Mouse (Mus musculus) forebrain, embryonic 10.5 days (tissue): ENCODE data around the gene Wwp2. TPM values are rescaled to one million over a fixed set of nuclear protein-coding genes. Genes with fewer than 3 reads are reported as not detected.
A peak's percentile ranks its signal among the peaks of the same experiment; 100 is the strongest.

Source experiments
- DNase-seq: peaks from one replicate; pipeline ENCODE4 v3.0.0-alpha.2; 2017; ENCODE audit warnings: low spot score; ENCODE audit errors: extremely low spot score
- H3K27ac ChIP-seq: fragments of 300-500 bp; sonication (generic); 2 replicates; pipeline ENCODE4 v1.5.1; 2016; ENCODE audit warnings: mild to moderate bottlenecking
- H3K27me3 ChIP-seq: fragments of 300-500 bp; sonication (generic); 2 replicates; pipeline ENCODE4 v1.6.1; 2016; ENCODE audit warnings: mild to moderate bottlenecking; ENCODE audit not compliant: poor library complexity, severe bottlenecking
- H3K36me3 ChIP-seq: fragments of 300-500 bp; sonication (generic); replicated peaks from 2 replicates; pipeline ENCODE4 v1.6.1; 2016; ENCODE audit warnings: mild to moderate bottlenecking, moderate library complexity
- H3K4me1 ChIP-seq: fragments of 300-500 bp; sonication (generic); 2 replicates; pipeline ENCODE4 v1.6.1; 2016
- H3K4me3 ChIP-seq: fragments of 300-500 bp; sonication (generic); 2 replicates; pipeline ENCODE4 v1.5.1; 2016; ENCODE audit warnings: mild to moderate bottlenecking, moderate library complexity
- H3K9me3 ChIP-seq: fragments of 300-500 bp; sonication (generic); 2 replicates; pipeline ENCODE4 v1.6.1; 2016; ENCODE audit warnings: mild to moderate bottlenecking, moderate library complexity
- whole genome bisulfite sequencing: fragments of 180-500 bp; shearing (Covaris S2); methylation state at CpG from one replicate; pipeline ENCODE4 v1.1.7; 2016; 5-methylcytosine and 5-hydroxymethylcytosine counted together
- polyA plus RNA-seq: library from polyadenylated mRNA; unstranded; fragments of >200 nt; fragmentation: Nextera tagmentation; extraction: Ambion mirVana; gene quantifications from 2 replicates; pipeline ENCODE4 v1.2.1, GENCODE M21; 2016

The Wwp2 gene
- polyA plus RNA-seq, 1 experiment from 2014 or later: 57.9 TPM

DNA sequence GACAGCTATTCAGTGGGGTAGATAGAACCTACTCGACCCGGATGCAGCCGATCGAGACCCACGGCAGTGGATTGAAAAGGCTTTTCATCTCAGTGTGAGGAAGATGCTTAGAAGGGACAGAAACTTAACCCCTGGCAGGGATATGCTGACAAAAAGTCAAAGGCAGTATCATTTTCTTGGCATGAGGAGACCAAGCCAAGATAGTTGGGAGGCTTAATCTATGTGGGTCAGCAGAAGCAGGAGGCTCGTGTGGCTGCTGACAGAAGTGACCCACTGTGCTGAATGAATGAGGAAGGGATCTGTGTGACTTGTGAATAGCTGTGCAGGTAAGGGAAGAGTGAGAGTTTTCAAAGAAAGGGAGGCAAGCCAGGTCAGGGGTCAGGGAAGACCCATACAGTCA is 92.6 kb downstream of the Wwp2 start:
- WGBS: 62% methylated on average over 6 of the region's 6 CpGs
- H3K4me1 ChIP-seq: peaks cover 5% of the 10 kb centered on the region; the same call in 1 of the 2 replicates
- H3K27ac ChIP-seq: no peak overlapping the region
- H3K4me3 ChIP-seq: no peak overlapping the region
- no peaks in the 10 kb centered on the region for H3K9me3 ChIP-seq
- no peak for DNase-seq
- peaks cover 11% of the 10 kb centered on the region for H3K36me3 ChIP-seq
- no peaks in the 10 kb centered on the region for H3K27me3 ChIP-seq

DNA sequence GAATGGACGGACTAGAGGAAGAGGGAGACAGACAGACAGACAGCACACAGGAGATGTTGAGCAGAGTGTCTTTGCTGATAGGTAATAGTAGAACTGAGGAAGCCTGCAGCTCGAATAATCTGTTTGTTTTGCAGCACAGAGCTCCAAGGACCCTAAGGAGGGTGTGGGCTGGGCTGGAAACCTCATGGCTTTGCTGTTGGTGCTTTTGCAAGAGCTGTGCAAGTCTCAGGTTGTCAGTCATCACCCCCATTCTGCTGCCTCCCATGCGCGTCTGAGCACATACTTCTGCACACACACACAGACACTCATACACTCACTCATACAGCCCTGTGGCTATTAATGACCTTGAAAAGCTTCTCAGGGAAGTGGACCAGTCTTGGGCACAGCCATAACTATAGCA is 101.3 kb downstream of the Wwp2 start:
- Histone ChIP-seq H3K36me3 (peaks cover 73% of the 10 kb centered on the region), H3K9me3 (no peaks in the 10 kb centered on the region), H3K27ac (no peak overlapping the region), H3K27me3 (no peaks in the 10 kb centered on the region), H3K4me3 (no peak overlapping the region), H3K4me1 (no peaks in the 10 kb centered on the region)
- WGBS: 87% methylated on average over 4 of the region's 4 CpGs
- DNase-seq: no peak

GRCm38 (mm10) chr8:107540623-107541022 is 104.5 kb downstream of the Wwp2 start:
- Histone ChIP-seq H3K4me3 (no peak overlapping the region), H3K27ac (no peak overlapping the region), H3K4me1 (peaks cover 16% of the 10 kb centered on the region), H3K36me3 (peaks cover 54% of the 10 kb centered on the region), H3K9me3 (no peaks in the 10 kb centered on the region), H3K27me3 (no peaks in the 10 kb centered on the region)
- DNase-seq: no peak
- 91% methylated on average over 12 of the region's 12 CpGs for WGBS

- peaks cover 53% of the 10 kb centered on the region for H3K36me3 ChIP-seq
- no peak for DNase-seq
These were observed 105.2 kb downstream of the Wwp2 start for GRCm38 (mm10) chr8:107541369-107541768.

GRCm38 (mm10) chr8:107542151-107542550 is 106.0 kb downstream of the Wwp2 start:
- no peaks in the 10 kb centered on the region for H3K27me3 ChIP-seq
- H3K4me3 ChIP-seq: no peak overlapping the region
- no peak overlapping the region for H3K27ac ChIP-seq
- peaks cover 16% of the 10 kb centered on the region for H3K4me1 ChIP-seq
- no peaks in the 10 kb centered on the region for H3K9me3 ChIP-seq
- WGBS: 94% methylated on average over 3 of the region's 3 CpGs
- peaks cover 58% of the 10 kb centered on the region for H3K36me3 ChIP-seq
- DNase-seq: no peak

More at GRCm38 (mm10) chr8:107541369-107541768, 105.2 kb downstream of the Wwp2 start:
- Histone ChIP-seq H3K27me3 (no peaks in the 10 kb centered on the region), H3K4me3 (no peak overlapping the region), H3K9me3 (no peaks in the 10 kb centered on the region), H3K27ac (no peak overlapping the region), H3K4me1 (peaks cover 16% of the 10 kb centered on the region)
- 91% methylated on average over 4 of the region's 4 CpGs for WGBS

GRCm38 (mm10) chr8:107543714-107544113 is 107.5 kb downstream of the Wwp2 start:
- DNase-seq: no peak
- WGBS: 92% methylated on average over 11 of the region's 11 CpGs
- no peaks in the 10 kb centered on the region for H3K9me3 ChIP-seq
- H3K4me1 ChIP-seq: peaks cover 16% of the 10 kb centered on the region
- H3K36me3 ChIP-seq: peaks cover 57% of the 10 kb centered on the region
- H3K27me3 ChIP-seq: no peaks in the 10 kb centered on the region
- H3K27ac ChIP-seq: peak overlapping the region; percentile 77; the same call in 1 of the 2 replicates
- no peak overlapping the region for H3K4me3 ChIP-seq

DNA sequence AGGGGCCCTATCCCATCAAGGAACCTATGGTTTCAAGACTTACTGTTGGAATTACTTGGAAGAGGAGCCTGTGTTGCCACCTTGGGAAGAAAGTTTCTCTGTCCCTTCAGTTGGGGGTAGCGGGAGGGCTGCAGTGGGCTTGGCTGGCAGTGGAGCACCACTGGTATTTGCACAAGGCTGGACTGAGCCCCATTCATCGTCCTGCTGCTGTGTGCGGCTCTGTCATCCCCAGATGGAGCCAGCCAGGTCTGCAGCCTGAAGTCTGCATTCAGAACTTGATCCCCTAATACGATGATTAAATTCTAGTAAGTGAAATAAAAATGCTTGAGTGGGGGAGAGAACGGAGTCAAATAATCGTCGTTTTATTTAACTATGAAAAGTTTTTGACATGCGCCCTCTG is 108.0 kb downstream of the Wwp2 start:
- H3K36me3 ChIP-seq: peaks cover 60% of the 10 kb centered on the region
- peaks cover 16% of the 10 kb centered on the region for H3K4me1 ChIP-seq
- 88% methylated on average over 8 of the region's 8 CpGs for WGBS
- H3K27ac ChIP-seq: peak overlapping the region; percentile 77; the same call in 1 of the 2 replicates
- no peaks in the 10 kb centered on the region for H3K27me3 ChIP-seq
- no peaks in the 10 kb centered on the region for H3K9me3 ChIP-seq
- no peak for DNase-seq
- no peak overlapping the region for H3K4me3 ChIP-seq

GRCm38 (mm10) chr8:107544651-107545174 is 108.5 kb downstream of the Wwp2 start:
- no peak overlapping the region for H3K4me3 ChIP-seq
- DNase-seq: peak; percentile 26
- H3K4me1 ChIP-seq: peaks cover 16% of the 10 kb centered on the region
- 62% methylated on average over 10 of the region's 10 CpGs for WGBS
- peaks cover 65% of the 10 kb centered on the region for H3K36me3 ChIP-seq
- H3K9me3 ChIP-seq: no peaks in the 10 kb centered on the region
- peak overlapping the region; percentile 77 for H3K27ac ChIP-seq
- no peaks in the 10 kb centered on the region for H3K27me3 ChIP-seq

DNA sequence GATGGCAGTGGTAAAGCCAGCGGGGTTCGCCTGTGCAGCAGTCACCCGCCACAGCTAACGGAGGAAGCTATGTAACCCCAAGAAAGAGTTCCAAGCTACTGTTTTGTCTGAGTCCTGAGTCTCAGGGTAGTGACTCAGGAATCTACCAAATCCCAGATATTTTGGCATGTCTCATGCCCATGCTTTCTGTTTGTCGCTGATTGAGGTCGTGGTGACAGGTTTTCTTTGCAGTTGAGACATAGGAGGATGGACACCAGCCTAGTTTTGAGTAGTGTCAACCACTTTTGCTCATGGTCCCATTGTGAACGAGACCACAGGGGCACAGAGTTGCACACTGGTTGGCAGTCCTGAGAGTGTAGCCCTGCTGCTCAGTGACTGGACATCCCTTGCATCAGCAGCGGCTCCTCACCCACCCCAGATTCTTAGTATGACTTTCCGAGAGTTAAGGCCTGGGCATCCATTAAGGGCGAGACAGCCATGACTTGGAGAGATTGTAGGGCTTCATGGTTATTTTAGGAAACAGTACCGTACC is 109.5 kb downstream of the Wwp2 start:
- DNase-seq: no peak
- peaks cover 16% of the 10 kb centered on the region for H3K4me1 ChIP-seq
- H3K4me3 ChIP-seq: no peak overlapping the region
- H3K36me3 ChIP-seq: peaks cover 68% of the 10 kb centered on the region
- H3K27me3 ChIP-seq: no peaks in the 10 kb centered on the region
- no peaks in the 10 kb centered on the region for H3K9me3 ChIP-seq
- H3K27ac ChIP-seq: peak overlapping the region; percentile 77; the same call in 1 of the 2 replicates
- 96% methylated on average over 11 of the region's 11 CpGs for WGBS

DNA sequence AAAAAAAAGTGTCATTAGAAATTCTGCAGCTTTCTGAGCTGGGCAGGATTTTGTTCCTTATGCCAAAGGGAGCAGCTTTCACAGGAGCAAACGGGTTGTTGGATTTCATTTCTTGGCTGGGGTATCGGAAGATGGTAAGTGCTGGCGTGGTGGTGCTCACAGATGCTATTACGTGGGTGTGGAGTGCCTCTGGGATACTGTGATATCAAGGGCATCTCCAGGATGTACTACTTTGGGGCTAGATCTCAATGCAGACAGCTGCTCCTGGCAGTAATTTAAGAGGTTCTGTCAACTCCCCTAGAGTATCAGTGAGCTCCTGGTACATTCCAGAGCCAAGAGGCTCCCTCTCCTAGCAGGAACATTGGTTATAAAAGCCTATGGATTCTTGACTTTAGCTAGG is 110.0 kb downstream of the Wwp2 start:
- peaks cover 68% of the 10 kb centered on the region for H3K36me3 ChIP-seq
- no peaks in the 10 kb centered on the region for H3K27me3 ChIP-seq
- DNase-seq: no peak
- H3K27ac ChIP-seq: no peak overlapping the region
- 95% methylated on average over 4 of the region's 4 CpGs for WGBS
- H3K4me3 ChIP-seq: no peak overlapping the region
- H3K4me1 ChIP-seq: peaks cover 16% of the 10 kb centered on the region
- no peaks in the 10 kb centered on the region for H3K9me3 ChIP-seq

DNA sequence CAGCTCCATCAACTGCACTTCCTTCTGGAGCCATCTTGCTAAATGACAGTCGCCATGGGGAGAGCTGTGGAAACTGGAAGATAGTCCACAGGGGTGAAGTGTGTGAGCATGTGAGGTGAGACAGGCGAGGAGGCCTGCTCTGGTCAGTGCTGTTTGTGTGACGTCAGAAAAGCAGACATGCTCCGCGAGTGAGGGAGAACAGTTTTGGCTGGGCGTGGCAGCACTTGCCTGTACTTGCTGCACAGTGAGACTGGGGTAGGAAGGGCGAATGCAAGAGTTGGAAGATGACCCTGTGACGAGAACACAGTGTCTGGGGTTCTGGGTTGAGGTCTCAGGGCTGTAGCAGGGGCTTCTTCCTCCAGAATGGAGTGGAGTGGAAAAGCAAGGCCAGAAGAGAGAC is 110.7 kb downstream of the Wwp2 start:
- Histone ChIP-seq H3K27me3 (no peaks in the 10 kb centered on the region), H3K9me3 (no peaks in the 10 kb centered on the region), H3K36me3 (peaks cover 67% of the 10 kb centered on the region), H3K4me1 (peaks cover 17% of the 10 kb centered on the region), H3K27ac (no peak overlapping the region), H3K4me3 (no peak overlapping the region)
- DNase-seq: no peak
- WGBS: 89% methylated on average over 8 of the region's 8 CpGs

- H3K27me3 ChIP-seq: no peaks in the 10 kb centered on the region
- WGBS: 60% methylated on average over 6 of the region's 6 CpGs
- H3K4me3 ChIP-seq: no peak overlapping the region
- no peaks in the 10 kb centered on the region for H3K9me3 ChIP-seq
- peaks cover 15% of the 10 kb centered on the region for H3K4me1 ChIP-seq
- H3K36me3 ChIP-seq: peaks cover 86% of the 10 kb centered on the region
- no peak overlapping the region for H3K27ac ChIP-seq
- DNase-seq: no peak
These were observed 116.1 kb downstream of the Wwp2 start for GRCm38 (mm10) chr8:107552234-107552633.

- DNase-seq: no peak
- WGBS: 94% methylated on average over 10 of the region's 10 CpGs
- Histone ChIP-seq H3K9me3 (no peaks in the 10 kb centered on the region), H3K27ac (no peak overlapping the region), H3K4me1 (peaks cover 15% of the 10 kb centered on the region), H3K27me3 (no peaks in the 10 kb centered on the region), H3K4me3 (no peak overlapping the region), H3K36me3 (peaks cover 76% of the 10 kb centered on the region)
These were observed 119.1 kb downstream of the Wwp2 start for GRCm38 (mm10) chr8:107555231-107555630.
